11 mouse cellular contexts compared by ENCODE assay signal in the genomic region with DNA sequence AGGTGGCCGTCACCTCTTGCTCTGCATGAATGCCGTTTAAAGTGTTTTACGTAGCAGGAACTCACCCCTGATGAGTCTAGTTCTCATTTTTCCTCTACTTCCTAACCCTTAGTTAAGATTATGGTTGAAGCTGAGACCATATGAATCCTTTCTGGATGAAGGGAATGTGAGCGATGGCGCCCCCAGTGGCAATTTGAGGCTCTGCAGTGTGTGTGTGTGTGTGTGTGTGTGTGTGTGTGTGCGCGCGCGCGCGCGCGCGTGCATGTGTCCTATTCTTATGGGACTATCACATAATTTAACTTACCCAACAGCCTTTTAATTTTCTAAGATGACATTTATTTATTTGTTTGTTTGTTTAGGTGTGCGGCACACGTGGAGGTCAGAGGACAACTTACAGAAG.
DNase-seq lines count a peak whose midpoint lies in the region; TF ChIP-seq lines count a peak whose summit lies in the region.
"Had no signal": no experiment of that assay in that cellular context is flagged by ENCODE, and none has a peak within 500 bp of the region (broad histone marks: within the 10 kb centered on the region; RNA-seq: fewer than 3 reads in every experiment).

No protein-coding gene starts in this region.

- intact Hi-C loops in left cerebral cortex, adult 2 months (cut with DNase I), result no loop called here

- H3K36me3 ChIP-seq in limb, embryonic 10.5 days, result no peaks in the 10 kb centered on the region
- H3K36me3 ChIP-seq: hindbrain, embryonic 13.5 days; limb, embryonic 13.5 days; neural tube, embryonic 13.5 days had no signal

- no peaks in the 10 kb centered on the region for H3K9me3 ChIP-seq in limb, embryonic 10.5 days (replicated peaks)
- H3K9me3 ChIP-seq: hindbrain, embryonic 13.5 days; limb, embryonic 13.5 days; neural tube, embryonic 13.5 days had no signal

- no peak overlapping the region; the same call in 1 of the 2 replicates for H3K27ac ChIP-seq in left cerebral cortex, adult 2 months
- H3K27ac ChIP-seq in limb, embryonic 10.5 days, result no peak overlapping the region
- H3K27ac ChIP-seq: hindbrain, embryonic 13.5 days; limb, embryonic 13.5 days; neural tube, embryonic 13.5 days had no signal

- H3K4me1 ChIP-seq in limb, embryonic 10.5 days, result no peaks in the 10 kb centered on the region
- H3K4me1 ChIP-seq: hindbrain, embryonic 13.5 days; limb, embryonic 13.5 days; neural tube, embryonic 13.5 days had no signal

- TF ChIP-seq CTCF in left cerebral cortex, adult 2 months (IDR thresholded peaks at IDR 0.05), result peak; percentile 46
- peak; percentile 52 for TF ChIP-seq CTCF in brain, embryonic 14.5 days (IDR thresholded peaks at IDR 0.05; ENCODE audit: borderline replicate concordance, extremely low read depth, insufficient read depth, insufficient read length)

- H3K27me3 ChIP-seq in limb, embryonic 10.5 days (ENCODE audit: low read depth, poor library complexity, severe bottlenecking), result no peaks in the 10 kb centered on the region
- H3K27me3 ChIP-seq: hindbrain, embryonic 13.5 days; limb, embryonic 13.5 days; neural tube, embryonic 13.5 days had no signal

- H3K4me3 ChIP-seq in left cerebral cortex, adult 2 months, result no peak overlapping the region
- no peak overlapping the region for H3K4me3 ChIP-seq in limb, embryonic 10.5 days
- H3K4me3 ChIP-seq: hindbrain, embryonic 13.5 days; limb, embryonic 13.5 days; neural tube, embryonic 13.5 days had no signal

- TF ChIP-seq POLR2A in brain, embryonic 14.5 days (IDR thresholded peaks at IDR 0.05; ENCODE audit: borderline replicate concordance, extremely low read depth, insufficient read depth, insufficient read length, poor library complexity, severe bottlenecking), result no peak

- DNase-seq in cerebellum, adult 9-11 months, result peak; percentile 22
- no peak for DNase-seq in cerebellum, adult 11 months
- no peak for DNase-seq in left cerebral cortex, adult 2 months (ENCODE audit: extremely low spot score in 1 of 2, low spot score in 2 of 2)
- DNase-seq in left cerebral cortex, adult 18-20 months (ENCODE audit: low spot score in 2 of 2), result no peak
- DNase-seq in A20 (ENCODE audit: low read depth, low spot score), result peak; percentile 30
- no peak for DNase-seq in brain, embryonic 14.5 days (ENCODE audit: low read depth)
- DNase-seq in limb, embryonic 10.5 days (ENCODE audit: low spot score), result no peak
- DNase-seq in gastrocnemius, adult 8-10 months (ENCODE audit: low spot score in 2 of 2), result no peak

- WGBS in limb, embryonic 10.5 days, result 72% methylated on average over 16 of the region's 16 CpGs

Comparison
In these comparisons a context has a peak if more than half of its experiments do, and no peak if none do; other contexts are left out.
1. DNase-seq: peak in cerebellum, adult 9-11 months (single experiment) and A20 (single experiment); none in cerebellum, adult 11 months (single experiment), left cerebral cortex, adult 2 months (0 of 2), left cerebral cortex, adult 18-20 months (0 of 2), brain, embryonic 14.5 days (single experiment), limb, embryonic 10.5 days (single experiment) and gastrocnemius, adult 8-10 months (0 of 2).